Mouse (Mus musculus) intestine, embryonic 14.5 days (tissue): Measurements from ENCODE around the gene Pnliprp2. TPM values are rescaled to one million over a fixed set of nuclear protein-coding genes. Genes with fewer than 3 reads are reported as not detected.

Source experiments
- ATAC-seq: fragments of 200-750 bp; cut with Nextera tagmentation; replicated peaks from 2 replicates; pipeline ENCODE4 v1.8.0; 2017; ENCODE audit warnings: low read depth, moderate number of reproducible peaks, moderate TSS enrichment, moderate library complexity; ENCODE audit not compliant: low FRiP score, low TSS enrichment
- DNase-seq: peaks from one replicate; pipeline ENCODE4 v3.0.0-alpha.2; 2018; ENCODE audit warnings: low spot score
- H3K27ac ChIP-seq: fragments of 300-500 bp; sonication (generic); 2 replicates; pipeline ENCODE4 v1.5.1; 2014; ENCODE audit warnings: low read depth, mild to moderate bottlenecking, control low read depth
- H3K27me3 ChIP-seq: fragments of 300-500 bp; sonication (generic); replicated peaks from 2 replicates; pipeline ENCODE4 v1.6.1; 2014; ENCODE audit warnings: low read length, control low read depth; ENCODE audit not compliant: control insufficient read depth, insufficient read depth
- H3K36me3 ChIP-seq: fragments of 300-500 bp; sonication (generic); 2 replicates; pipeline ENCODE4 v1.6.1; 2014; ENCODE audit warnings: low read length, control low read depth; ENCODE audit not compliant: control insufficient read depth, insufficient read depth
- H3K4me1 ChIP-seq: fragments of 300-500 bp; sonication (generic); replicated peaks from 2 replicates; pipeline ENCODE4 v1.6.1; 2014; ENCODE audit warnings: low read length, control low read depth, mixed read lengths; ENCODE audit not compliant: control insufficient read depth, insufficient read depth
- H3K4me2 ChIP-seq: fragments of 300-500 bp; sonication (generic); 2 replicates; pipeline ENCODE4 v1.6.1; 2014; ENCODE audit warnings: low read length
- H3K4me3 ChIP-seq: fragments of 300-500 bp; sonication (generic); 2 replicates; pipeline ENCODE4 v1.5.1; 2014; ENCODE audit warnings: low read depth, low read length, control low read depth, mixed read lengths
- H3K9ac ChIP-seq: fragments of 300-500 bp; sonication (generic); 2 replicates; pipeline ENCODE4 v1.6.1; 2014; ENCODE audit warnings: mild to moderate bottlenecking, low read length
- H3K9me3 ChIP-seq: fragments of 300-500 bp; sonication (generic); 2 replicates; pipeline ENCODE4 v1.6.1; 2016; ENCODE audit warnings: low read length, control low read depth; ENCODE audit not compliant: control insufficient read depth
- WGBS: fragments of 180-500 bp; shearing (Covaris S2); extraction: QIAGEN DNeasy Blood & Tissue Kit; methylation state at CpG from one replicate; pipeline ENCODE4 v1.1.7; 2014; 5-methylcytosine and 5-hydroxymethylcytosine counted together
- polyA plus RNA-seq: library from polyadenylated mRNA; unstranded; fragments of >200 nt; fragmentation: Nextera tagmentation; extraction: Ambion mirVana; gene quantifications from 2 replicates; pipeline ENCODE4 v1.2.1, GENCODE M21; 2014

The Pnliprp2 gene
- polyA plus RNA-seq = 2.8 and 4.4 TPM in 2 replicates

GRCm38 (mm10) chr19:58759423-58759822, at the start of gene Pnliprp2:
TSS of gene Pnliprp2 (plus strand) at chr19:58759719.
- Histone ChIP-seq H3K4me2 (no peak within 1 kb of the TSS), H3K36me3 (no peaks in the 10 kb centered on the region), H3K9me3 (no peaks in the 10 kb centered on the region), H3K27me3 (no peaks in the 10 kb centered on the region), H3K4me1 (peaks cover 9% of the 10 kb centered on the region; the same call in 1 of the 2 replicates), H3K27ac (no peak within 1 kb of the TSS), H3K9ac (no peak within 1 kb of the TSS), H3K4me3 (no peak within 1 kb of the TSS)
- ATAC-seq = peak; percentile 89
- DNase-seq = peak; percentile 83
- WGBS = 33% methylated on average over 9 of the region's 9 CpGs

- Histone ChIP-seq H3K9me3 (no peaks in the 10 kb centered on the region), H3K9ac (no peak overlapping the region), H3K4me1 (peaks cover 19% of the 10 kb centered on the region; the same call in 1 of the 2 replicates), H3K27ac (no peak overlapping the region), H3K4me3 (no peak overlapping the region), H3K4me2 (no peak overlapping the region), H3K27me3 (no peaks in the 10 kb centered on the region), H3K36me3 (no peaks in the 10 kb centered on the region)
- 68% methylated on average over 4 of the region's 4 CpGs for WGBS
- DNase-seq = no peak
- no peak for ATAC-seq
Observed at GRCm38 (mm10) chr19:58717925-58718324, 41.6 kb upstream of the Pnliprp2 start.

GRCm38 (mm10) chr19:58720439-58720838, 39.1 kb upstream of the Pnliprp2 start:
- Histone ChIP-seq H3K4me1 (peaks cover 19% of the 10 kb centered on the region; the same call in 1 of the 2 replicates), H3K9me3 (peaks cover under 1% of the 10 kb centered on the region; the same call in 1 of the 2 replicates), H3K4me3 (no peak overlapping the region), H3K27me3 (no peaks in the 10 kb centered on the region), H3K27ac (0 out of 2 replicates have a peak overlapping the region, but pooled peaks have one; percentile 16), H3K4me2 (no peak overlapping the region), H3K9ac (no peak overlapping the region), H3K36me3 (no peaks in the 10 kb centered on the region)
- DNase-seq (no peak), ATAC-seq (no peak)

GRCm38 (mm10) chr19:58726551-58726950, 33.0 kb upstream of the Pnliprp2 start:
- WGBS = 75% methylated on average over 5 of the region's 5 CpGs
- DNase-seq = no peak
- H3K4me2 ChIP-seq = no peak overlapping the region
- H3K4me3 ChIP-seq = no peak overlapping the region
- H3K36me3 ChIP-seq = no peaks in the 10 kb centered on the region
- no peaks in the 10 kb centered on the region for H3K27me3 ChIP-seq
- H3K9ac ChIP-seq = no peak overlapping the region
- H3K9me3 ChIP-seq = peaks cover 3% of the 10 kb centered on the region; the same call in 1 of the 2 replicates
- H3K27ac ChIP-seq = no peak overlapping the region
- H3K4me1 ChIP-seq = peaks cover 26% of the 10 kb centered on the region
- ATAC-seq = no peak

GRCm38 (mm10) chr19:58727756-58728155, 31.8 kb upstream of the Pnliprp2 start:
- Histone ChIP-seq H3K9ac (no peak overlapping the region), H3K4me2 (no peak overlapping the region), H3K27me3 (no peaks in the 10 kb centered on the region), H3K27ac (0 out of 2 replicates have a peak overlapping the region, but pooled peaks have one; percentile 59), H3K4me3 (no peak overlapping the region), H3K9me3 (peaks cover 3% of the 10 kb centered on the region; the same call in 1 of the 2 replicates), H3K36me3 (no peaks in the 10 kb centered on the region), H3K4me1 (peaks cover 24% of the 10 kb centered on the region)
- no peak for ATAC-seq
- WGBS = 49% methylated on average over 5 of the region's 5 CpGs
- DNase-seq = no peak

GRCm38 (mm10) chr19:58728445-58729031, 31.0 kb upstream of the Pnliprp2 start, which contains the start of gene Pnliprp1:
TSS of gene Pnliprp1 (plus strand) at chr19:58728887.
- H3K9ac ChIP-seq = no peak within 1 kb of the TSS
- H3K4me2 ChIP-seq = no peak within 1 kb of the TSS
- H3K36me3 ChIP-seq = no peaks in the 10 kb centered on the region
- H3K4me1 ChIP-seq = peaks cover 24% of the 10 kb centered on the region
- H3K9me3 ChIP-seq = peaks cover 3% of the 10 kb centered on the region; the same call in 1 of the 2 replicates
- WGBS = 30% methylated on average over 5 of the region's 5 CpGs
- H3K27ac ChIP-seq = peak within 1 kb of the TSS; percentile 59
- ATAC-seq = no peak
- DNase-seq = peak; percentile 55
- no peaks in the 10 kb centered on the region for H3K27me3 ChIP-seq
- no peak within 1 kb of the TSS for H3K4me3 ChIP-seq

GRCm38 (mm10) chr19:58733216-58733615, 26.3 kb upstream of the Pnliprp2 start:
- WGBS = 89% methylated on average over 6 of the region's 6 CpGs

GRCm38 (mm10) chr19:58738111-58738510, 21.4 kb upstream of the Pnliprp2 start:
- no peaks in the 10 kb centered on the region for H3K27me3 ChIP-seq
- H3K4me2 ChIP-seq = no peak overlapping the region
- no peak overlapping the region for H3K9ac ChIP-seq
- H3K27ac ChIP-seq = no peak overlapping the region
- no peaks in the 10 kb centered on the region for H3K9me3 ChIP-seq
- H3K4me1 ChIP-seq = no peaks in the 10 kb centered on the region
- H3K36me3 ChIP-seq = no peaks in the 10 kb centered on the region
- WGBS = 88% methylated on average over 4 of the region's 4 CpGs
- H3K4me3 ChIP-seq = no peak overlapping the region
- DNase-seq = no peak
- ATAC-seq = no peak

More at GRCm38 (mm10) chr19:58733216-58733615, 26.3 kb upstream of the Pnliprp2 start:
- no peak for ATAC-seq
- no peak overlapping the region for H3K27ac ChIP-seq
- no peak overlapping the region for H3K9ac ChIP-seq
- peaks cover 9% of the 10 kb centered on the region for H3K4me1 ChIP-seq
- peak; percentile 46 for DNase-seq
- H3K36me3 ChIP-seq = no peaks in the 10 kb centered on the region
- H3K27me3 ChIP-seq = no peaks in the 10 kb centered on the region
- no peak overlapping the region for H3K4me2 ChIP-seq
- no peaks in the 10 kb centered on the region for H3K9me3 ChIP-seq
- no peak overlapping the region for H3K4me3 ChIP-seq

GRCm38 (mm10) chr19:58741036-58741435, 18.5 kb upstream of the Pnliprp2 start:
- H3K4me3 ChIP-seq = no peak overlapping the region
- no peaks in the 10 kb centered on the region for H3K9me3 ChIP-seq
- DNase-seq = no peak
- no peak for ATAC-seq
- 0 out of 2 replicates have a peak, but pooled peaks cover 3% of the 10 kb centered on the region for H3K4me1 ChIP-seq
- H3K9ac ChIP-seq = no peak overlapping the region
- 80% methylated on average over 6 of the region's 6 CpGs for WGBS
- no peaks in the 10 kb centered on the region for H3K27me3 ChIP-seq
- no peak overlapping the region for H3K4me2 ChIP-seq
- H3K27ac ChIP-seq = no peak overlapping the region
- H3K36me3 ChIP-seq = no peaks in the 10 kb centered on the region
